Mouse (Mus musculus) heart, embryonic 16.5 days (tissue): ENCODE data around the gene Slc26a10. TPM values are rescaled to one million over a fixed set of nuclear protein-coding genes. Genes with fewer than 3 reads are reported as not detected.

Experiments used
- polyA plus RNA-seq: library from polyadenylated mRNA; unstranded; fragments of >200 nt; fragmentation: Nextera tagmentation; extraction: Ambion mirVana; gene quantifications from 2 replicates; pipeline ENCODE4 v1.2.1, GENCODE M21; 2015

The Slc26a10 gene
- polyA plus RNA-seq, 1 experiment from 2014 or later = 16.2 TPM

Other genes with a start within 250 kb of the Slc26a10 start
- gene Ctdsp2, start 201.9 kb downstream of the Slc26a10 start, polyA plus RNA-seq = 38.2 and 41.8 TPM in 2 replicates
- 0.27 and 0.84 TPM in 2 replicates for gene Avil, start 179.9 kb downstream of the Slc26a10 start, polyA plus RNA-seq
- gene Tsfm, start 149.8 kb downstream of the Slc26a10 start, polyA plus RNA-seq = 89.3 and 93.4 TPM in 2 replicates
- 28.3 and 30.6 TPM in 2 replicates for gene Mettl1, start 139.2 kb downstream of the Slc26a10 start, polyA plus RNA-seq
- gene Eef1akmt3, start 139.1 kb downstream of the Slc26a10 start, polyA plus RNA-seq = 0.16 and 0.37 TPM in 2 replicates
- 0.08 and 0.14 TPM in 2 replicates for gene Cyp27b1, start 132.4 kb downstream of the Slc26a10 start, polyA plus RNA-seq
- gene March9, start 120.5 kb downstream of the Slc26a10 start, polyA plus RNA-seq = 0.12 and 0.32 TPM in 2 replicates
- gene Cdk4, start 117.1 kb downstream of the Slc26a10 start, polyA plus RNA-seq = 834 and 885 TPM in 2 replicates
- 110 and 112 TPM in 2 replicates for gene Tspan31, start 110.4 kb downstream of the Slc26a10 start, polyA plus RNA-seq
- gene Agap2, start 105.4 kb downstream of the Slc26a10 start, polyA plus RNA-seq = 0.32 and 0.42 TPM in 2 replicates
- 55.9 and 57.5 TPM in 2 replicates for gene Os9, start 59.5 kb downstream of the Slc26a10 start, polyA plus RNA-seq
- 3.4 and 6.5 TPM in 2 replicates for gene B4galnt1, start 15.4 kb downstream of the Slc26a10 start, polyA plus RNA-seq
- gene Arhgef25, start 9.4 kb upstream of the Slc26a10 start, polyA plus RNA-seq = 26.0 and 27.0 TPM in 2 replicates
- gene Dtx3, start 15.1 kb upstream of the Slc26a10 start, polyA plus RNA-seq = 69.9 and 72.5 TPM in 2 replicates
- 26.3 and 27.2 TPM in 2 replicates for gene Pip4k2c, start 30.9 kb upstream of the Slc26a10 start, polyA plus RNA-seq
- 0.36 and 0.70 TPM in 2 replicates for gene Kif5a, start 82.7 kb upstream of the Slc26a10 start, polyA plus RNA-seq
- 148 and 152 TPM in 2 replicates for gene Dctn2, start 85.7 kb upstream of the Slc26a10 start, polyA plus RNA-seq
- gene Mbd6, start 108.4 kb upstream of the Slc26a10 start, polyA plus RNA-seq = 11.4 and 11.7 TPM in 2 replicates
- gene Mars, start 131.1 kb upstream of the Slc26a10 start, polyA plus RNA-seq = 80.4 and 81.2 TPM in 2 replicates
- 7.5 and 15.9 TPM in 2 replicates for gene Arhgap9, start 141.3 kb upstream of the Slc26a10 start, polyA plus RNA-seq
- gene Gli1, start 161.3 kb upstream of the Slc26a10 start, polyA plus RNA-seq = 0.91 and 1.4 TPM in 2 replicates
- 0.04 TPM in 1 of 2 replicates, not detected in the other for gene Inhbe, start 173.8 kb upstream of the Slc26a10 start, polyA plus RNA-seq
- gene Inhbc, start 189.8 kb upstream of the Slc26a10 start, polyA plus RNA-seq = not detected in 2 replicates
- 22.6 and 29.9 TPM in 2 replicates for gene R3hdm2, start 199.7 kb upstream of the Slc26a10 start, polyA plus RNA-seq